Mouse (Mus musculus) limb, embryonic 12.5 days (tissue): ENCODE measurements around the gene Ahnak2. TPM values are rescaled to one million over a fixed set of nuclear protein-coding genes. Genes with fewer than 3 reads are reported as not detected.

Source experiments
- ATAC-seq: fragments of 200-750 bp; cut with Nextera tagmentation; 2 replicates; pipeline ENCODE4 v1.8.0; 2017; ENCODE audit warnings: low read depth, moderate TSS enrichment; ENCODE audit not compliant: insufficient number of reproducible peaks, insufficient read depth, low FRiP score, low TSS enrichment
- H3K27ac ChIP-seq: fragments of 300-500 bp; sonication (generic); 2 replicates; pipeline ENCODE4 v1.5.1; 2016; ENCODE audit warnings: mild to moderate bottlenecking, moderate library complexity
- H3K27me3 ChIP-seq: fragments of 300-500 bp; sonication (generic); 2 replicates; pipeline ENCODE4 v1.6.1; 2016; ENCODE audit warnings: mild to moderate bottlenecking, moderate library complexity
- H3K36me3 ChIP-seq: fragments of 300-500 bp; sonication (generic); 2 replicates; pipeline ENCODE4 v1.6.1; 2016; ENCODE audit warnings: mild to moderate bottlenecking, moderate library complexity
- H3K4me1 ChIP-seq: fragments of 300-500 bp; sonication (generic); replicated peaks from 2 replicates; pipeline ENCODE4 v1.6.1; 2016
- H3K4me2 ChIP-seq: fragments of 300-500 bp; sonication (generic); 2 replicates; pipeline ENCODE4 v1.6.1; 2016; ENCODE audit warnings: mild to moderate bottlenecking, moderate library complexity
- H3K4me3 ChIP-seq: fragments of 300-500 bp; sonication (generic); replicated peaks from 2 replicates; pipeline ENCODE4 v1.5.1; 2016; ENCODE audit warnings: mild to moderate bottlenecking
- H3K9ac ChIP-seq: fragments of 300-500 bp; sonication (generic); replicated peaks from 2 replicates; pipeline ENCODE4 v1.6.1; 2016; ENCODE audit warnings: mild to moderate bottlenecking, moderate library complexity
- H3K9me3 ChIP-seq: fragments of 300-500 bp; sonication (generic); 2 replicates; pipeline ENCODE4 v1.6.1; 2016; ENCODE audit warnings: mild to moderate bottlenecking, moderate library complexity
- WGBS: fragments of 180-500 bp; shearing (Covaris S2); methylation state at CpG from one replicate; pipeline ENCODE4 v1.1.7; 2016; 5-methylcytosine and 5-hydroxymethylcytosine counted together
- polyA plus RNA-seq: library from polyadenylated mRNA; unstranded; fragments of >200 nt; fragmentation: Nextera tagmentation; extraction: Ambion mirVana; gene quantifications from 2 replicates; pipeline ENCODE4 v1.2.1, GENCODE M21; 2016

Ahnak2 gene
- polyA plus RNA-seq, 1 experiment from 2014 or later = 0.26 TPM

- Histone ChIP-seq H3K4me1 (peaks cover 8% of the 10 kb centered on the region), H3K9ac (no peak overlapping the region), H3K27me3 (no peaks in the 10 kb centered on the region), H3K36me3 (peaks cover 18% of the 10 kb centered on the region), H3K4me3 (no peak overlapping the region), H3K9me3 (no peaks in the 10 kb centered on the region), H3K27ac (no peak overlapping the region), H3K4me2 (no peak overlapping the region)
- 89% methylated on average over 6 of the region's 6 CpGs for WGBS
- ATAC-seq = no peak
These were observed 31.1 kb upstream of the Ahnak2 start for GRCm38 (mm10) chr12:112833527-112833926.

DNA sequence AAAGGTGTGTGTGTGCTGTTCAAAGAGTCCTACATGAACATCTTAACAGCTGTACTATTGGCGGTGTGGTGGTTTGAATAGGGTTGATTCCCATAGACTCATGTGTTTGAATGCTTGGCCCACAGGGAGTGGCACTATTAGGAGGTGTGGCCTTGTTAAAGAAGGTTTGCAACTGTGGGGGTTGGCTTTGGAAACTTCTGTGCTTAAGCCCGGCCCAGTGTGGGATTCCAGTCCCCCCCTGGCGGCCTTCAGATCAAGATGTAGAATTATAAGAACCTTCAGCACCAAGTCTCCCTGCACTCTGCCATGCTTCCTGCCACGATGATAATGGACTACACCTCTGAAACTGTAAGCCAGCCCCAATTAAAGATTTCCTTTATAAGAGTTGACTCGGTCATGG lies 30.0 kb upstream of the Ahnak2 start:
- H3K4me1 ChIP-seq = peaks cover 16% of the 10 kb centered on the region
- no peaks in the 10 kb centered on the region for H3K27me3 ChIP-seq
- H3K4me2 ChIP-seq = no peak overlapping the region
- H3K9me3 ChIP-seq = no peaks in the 10 kb centered on the region
- H3K4me3 ChIP-seq = no peak overlapping the region
- 92% methylated on average over 5 of the region's 5 CpGs for WGBS
- no peak overlapping the region for H3K27ac ChIP-seq
- no peak for ATAC-seq
- H3K9ac ChIP-seq = no peak overlapping the region
- H3K36me3 ChIP-seq = peaks cover 23% of the 10 kb centered on the region

- H3K9ac ChIP-seq = peak overlapping the region; percentile 93
- ATAC-seq = no peak
- H3K9me3 ChIP-seq = no peaks in the 10 kb centered on the region
- 89% methylated on average over 3 of the region's 3 CpGs for WGBS
- H3K27me3 ChIP-seq = no peaks in the 10 kb centered on the region
- H3K27ac ChIP-seq = no peak overlapping the region
- peaks cover 42% of the 10 kb centered on the region for H3K36me3 ChIP-seq
- peaks cover 35% of the 10 kb centered on the region for H3K4me1 ChIP-seq
- peak overlapping the region; percentile 60 for H3K4me2 ChIP-seq
- H3K4me3 ChIP-seq = peak overlapping the region; percentile 79
These were observed 28.1 kb upstream of the Ahnak2 start for GRCm38 (mm10) chr12:112830570-112830969.

DNA sequence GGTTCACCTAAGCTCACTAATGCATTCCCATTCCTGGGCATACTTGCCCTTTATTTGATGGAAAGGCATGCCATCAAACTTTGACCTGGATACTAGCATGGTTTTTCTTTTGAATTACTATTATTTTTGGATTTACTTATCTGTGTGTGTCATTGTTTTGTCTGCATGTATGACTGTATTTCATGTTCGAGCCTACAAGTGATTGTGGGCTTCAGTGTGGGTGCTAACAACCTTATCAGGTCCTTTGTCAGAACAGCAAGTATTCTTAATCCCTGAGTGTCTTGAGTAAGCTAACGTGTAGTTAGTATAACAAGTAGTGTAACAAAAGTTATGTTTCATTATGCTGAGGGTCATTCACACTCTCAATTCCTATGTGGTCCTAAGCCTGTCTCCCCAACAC lies 27.7 kb upstream of the Ahnak2 start:
- WGBS = 39% methylated on average over 2 of the region's 2 CpGs
- H3K36me3 ChIP-seq = peaks cover 45% of the 10 kb centered on the region
- peak overlapping the region; percentile 93 for H3K9ac ChIP-seq
- H3K4me2 ChIP-seq = peak overlapping the region; percentile 60
- H3K9me3 ChIP-seq = no peaks in the 10 kb centered on the region
- peaks cover 37% of the 10 kb centered on the region for H3K4me1 ChIP-seq
- ATAC-seq = no peak
- peak overlapping the region; percentile 79 for H3K4me3 ChIP-seq
- H3K27ac ChIP-seq = peak overlapping the region; percentile 73; the same call in 1 of the 2 replicates
- no peaks in the 10 kb centered on the region for H3K27me3 ChIP-seq

DNA sequence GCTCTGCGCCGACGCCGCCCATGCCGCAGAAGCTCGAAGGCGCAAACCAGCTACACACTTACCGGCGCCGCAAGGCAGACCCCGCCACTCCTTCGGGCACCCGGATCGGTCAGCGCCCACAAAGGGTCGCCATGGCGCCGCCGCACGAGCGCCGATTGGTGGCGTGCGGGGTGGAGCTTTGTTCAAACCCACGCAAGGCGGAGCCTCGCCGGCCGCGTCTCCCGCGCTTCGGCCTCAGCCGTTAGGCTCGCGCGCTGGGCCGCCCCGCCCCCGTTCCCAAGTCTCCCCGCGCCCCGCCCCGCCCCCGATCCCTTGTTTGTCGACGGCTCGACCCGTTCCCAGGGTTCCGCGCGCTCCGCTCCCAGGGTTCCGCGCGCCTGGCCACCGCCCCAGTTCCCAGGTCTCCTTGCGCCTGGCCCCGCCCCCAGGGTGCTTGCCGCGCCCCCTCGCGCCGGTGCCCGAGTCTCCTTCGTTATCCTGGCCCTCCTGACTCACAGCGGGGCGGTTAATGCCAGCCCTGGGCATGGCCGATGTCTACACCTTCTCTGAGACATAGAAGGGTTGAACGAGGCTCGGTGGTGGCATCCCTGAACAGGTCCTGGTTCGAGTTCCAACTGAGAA lies 26.9 kb upstream of the Ahnak2 start, which contains the start of gene Cdca4:
Gene Cdca4 (minus strand): TSS at position 180 of the 621 bp plus-strand sequence.
- under 1% methylated on average over 70 of the region's 72 CpGs for WGBS

GRCm38 (mm10) chr12:112828501-112829243 lies 26.2 kb upstream of the Ahnak2 start:
- WGBS = under 1% methylated on average over 51 of the region's 51 CpGs
- Histone ChIP-seq H3K27me3 (no peaks in the 10 kb centered on the region), H3K9me3 (no peaks in the 10 kb centered on the region), H3K27ac (peak overlapping the region; percentile 92), H3K36me3 (peaks cover 57% of the 10 kb centered on the region), H3K4me1 (peaks cover 50% of the 10 kb centered on the region), H3K9ac (peak overlapping the region; percentile 93), H3K4me2 (peak overlapping the region; percentile 76), H3K4me3 (peak overlapping the region; percentile 79)
- peak; percentile 76 for ATAC-seq

More for the DNA sequence above, 26.9 kb upstream of the Ahnak2 start, which contains the start of gene Cdca4:
- peak within 1 kb of the TSS; percentile 76 for H3K4me2 ChIP-seq
- H3K9ac ChIP-seq = peak within 1 kb of the TSS; percentile 93
- H3K9me3 ChIP-seq = no peaks in the 10 kb centered on the region
- peak; percentile 95 for ATAC-seq
- H3K27ac ChIP-seq = peak within 1 kb of the TSS; percentile 92
- H3K4me1 ChIP-seq = peaks cover 43% of the 10 kb centered on the region
- peak within 1 kb of the TSS; percentile 79 for H3K4me3 ChIP-seq
- peaks cover 53% of the 10 kb centered on the region for H3K36me3 ChIP-seq
- H3K27me3 ChIP-seq = no peaks in the 10 kb centered on the region

GRCm38 (mm10) chr12:112825901-112826300 lies 23.4 kb upstream of the Ahnak2 start:
- 84% methylated on average over 5 of the region's 5 CpGs for WGBS
- no peak for ATAC-seq
- Histone ChIP-seq H3K4me1 (peaks cover 57% of the 10 kb centered on the region), H3K27me3 (no peaks in the 10 kb centered on the region), H3K4me3 (no peak overlapping the region), H3K4me2 (peak overlapping the region; percentile 9), H3K9me3 (no peaks in the 10 kb centered on the region), H3K36me3 (peaks cover 64% of the 10 kb centered on the region), H3K27ac (no peak overlapping the region), H3K9ac (0 out of 2 replicates have a peak overlapping the region, but pooled peaks have one; percentile 19)

DNA sequence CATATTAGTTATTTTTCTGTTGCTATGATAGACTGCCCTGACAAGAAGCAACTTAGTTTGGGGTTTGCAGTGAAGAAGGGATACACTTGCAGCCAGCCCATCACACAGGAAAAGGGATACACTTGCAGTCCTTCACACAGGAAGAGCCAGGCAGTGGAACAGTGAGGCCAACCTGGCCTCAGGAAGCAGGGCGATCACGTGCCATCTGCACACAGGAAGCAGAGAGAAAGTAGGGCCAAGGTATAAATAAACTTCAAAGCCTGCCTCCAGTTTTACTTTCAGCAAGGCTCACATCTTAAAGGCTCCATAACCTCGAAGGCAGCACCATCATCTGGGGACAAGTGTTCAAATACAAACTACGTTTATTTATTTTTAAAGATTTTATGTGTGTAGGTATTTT lies 20.8 kb upstream of the Ahnak2 start:
- Histone ChIP-seq H3K4me1 (peaks cover 49% of the 10 kb centered on the region), H3K36me3 (peaks cover 91% of the 10 kb centered on the region), H3K27me3 (no peaks in the 10 kb centered on the region), H3K9ac (no peak overlapping the region), H3K4me3 (no peak overlapping the region), H3K27ac (no peak overlapping the region), H3K9me3 (no peaks in the 10 kb centered on the region), H3K4me2 (no peak overlapping the region)
- no peak for ATAC-seq
- 82% methylated on average over 4 of the region's 4 CpGs for WGBS

GRCm38 (mm10) chr12:112822676-112823075 lies 20.2 kb upstream of the Ahnak2 start:
- H3K4me3 ChIP-seq = no peak overlapping the region
- no peak overlapping the region for H3K9ac ChIP-seq
- no peak overlapping the region for H3K27ac ChIP-seq
- H3K36me3 ChIP-seq = peaks cover 94% of the 10 kb centered on the region
- peaks cover 43% of the 10 kb centered on the region for H3K4me1 ChIP-seq
- H3K27me3 ChIP-seq = no peaks in the 10 kb centered on the region
- no peak overlapping the region for H3K4me2 ChIP-seq
- WGBS = 85% methylated on average over 2 of the region's 2 CpGs
- no peak for ATAC-seq
- H3K9me3 ChIP-seq = no peaks in the 10 kb centered on the region

DNA sequence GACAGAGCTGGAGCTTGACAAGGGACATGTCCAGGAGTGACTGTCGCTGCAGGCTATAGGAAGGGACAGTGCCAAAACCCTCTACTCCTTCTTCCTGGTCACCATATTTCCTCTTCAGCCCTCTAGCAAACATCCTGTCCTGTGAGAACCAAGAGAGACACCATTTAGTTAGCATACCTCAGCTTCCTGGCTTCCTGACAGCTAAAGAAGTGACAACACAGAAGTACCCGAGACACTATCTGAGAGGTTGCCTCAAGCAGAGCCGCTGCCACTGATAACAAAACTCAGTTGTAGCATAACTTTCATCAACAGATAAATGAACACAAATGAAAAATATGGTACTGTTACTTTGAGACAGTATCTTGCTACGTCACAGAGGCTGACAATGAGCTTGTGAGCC lies 19.5 kb upstream of the Ahnak2 start:
- Histone ChIP-seq H3K27me3 (no peaks in the 10 kb centered on the region), H3K4me1 (peaks cover 36% of the 10 kb centered on the region), H3K36me3 (peaks cover 94% of the 10 kb centered on the region), H3K9ac (0 out of 2 replicates have a peak overlapping the region, but pooled peaks have one; percentile 8), H3K27ac (no peak overlapping the region), H3K9me3 (no peaks in the 10 kb centered on the region), H3K4me3 (no peak overlapping the region), H3K4me2 (no peak overlapping the region)
- ATAC-seq = no peak
- 85% methylated on average over 4 of the region's 4 CpGs for WGBS

- ATAC-seq = no peak
These were observed 18.8 kb upstream of the Ahnak2 start for GRCm38 (mm10) chr12:112821216-112821615.

More at GRCm38 (mm10) chr12:112821216-112821615, 18.8 kb upstream of the Ahnak2 start:
- Histone ChIP-seq H3K4me2 (no peak overlapping the region), H3K36me3 (peaks cover 89% of the 10 kb centered on the region), H3K9ac (0 out of 2 replicates have a peak overlapping the region, but pooled peaks have one; percentile 8), H3K4me1 (peaks cover 29% of the 10 kb centered on the region), H3K27ac (no peak overlapping the region), H3K27me3 (no peaks in the 10 kb centered on the region), H3K4me3 (no peak overlapping the region), H3K9me3 (no peaks in the 10 kb centered on the region)
- 89% methylated on average over 1 of the region's 1 CpGs for WGBS
